Mouse (Mus musculus): Measurements from ENCODE around the gene Kif20b. TPM values are rescaled to one million over a fixed set of nuclear protein-coding genes. Genes with fewer than 3 reads are reported as not detected.

The Kif20b gene
- 157 and 159 TPM in 2 replicates for total RNA-seq (2014; fragmentation: Nextera tagmentation)
- total RNA-seq (2017), result 126 and 173 TPM in 2 replicates
- 14.2 and 21.3 TPM in 2 replicates for polyA plus RNA-seq (2012)

DNA sequence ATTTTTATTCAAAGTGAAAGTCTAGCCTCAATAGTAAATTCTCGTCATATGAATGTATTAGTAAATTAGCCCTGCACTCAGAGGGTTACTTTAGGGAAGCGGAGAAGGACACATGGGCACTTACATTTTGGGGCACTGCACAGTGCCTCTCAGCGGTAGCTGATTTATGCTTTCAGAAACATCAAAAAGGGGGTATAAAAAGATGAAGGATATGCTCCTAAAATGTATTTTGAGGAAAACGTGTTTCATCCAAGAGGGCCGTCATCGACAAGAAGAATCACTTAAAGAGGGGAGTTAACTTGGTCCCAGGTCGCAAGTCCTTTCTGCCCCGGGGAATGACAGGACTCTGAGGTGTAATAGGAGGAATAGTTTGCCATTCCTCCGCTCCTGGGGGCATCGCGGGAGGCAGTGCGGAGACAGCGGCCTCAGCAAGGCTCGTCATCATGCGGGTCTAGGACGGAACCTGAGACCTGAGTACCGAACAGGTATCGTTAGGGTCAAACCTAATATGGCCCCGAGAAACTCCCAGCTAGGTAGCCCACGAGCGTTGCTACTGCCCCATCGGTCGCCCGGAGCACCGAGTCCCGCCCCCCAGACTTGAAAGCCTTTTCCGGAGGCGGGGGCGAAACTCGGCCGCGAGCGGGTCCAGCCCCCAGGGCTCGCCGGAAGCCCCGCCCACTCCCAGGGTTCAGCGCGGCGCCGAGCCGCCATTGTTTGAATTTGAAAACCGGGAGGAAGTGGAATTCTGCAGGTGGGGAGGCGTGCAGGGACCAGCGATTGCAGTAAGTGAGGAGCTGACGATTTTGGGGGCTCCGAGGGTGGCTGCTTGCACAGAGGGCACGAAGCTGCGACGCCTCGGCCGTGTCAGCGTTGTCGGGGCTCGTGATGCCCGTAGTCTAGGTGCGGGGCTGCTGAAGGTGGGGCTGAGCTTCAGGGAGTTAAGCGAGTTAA is at the start of gene Kif20b:
Kif20b (plus strand) TSS at position 710 of the 951 bp plus-strand sequence.
- peaks cover 21% of the 10 kb centered on the region for H3K36me3 ChIP-seq (replicated peaks)
- peak; percentile 67 for ATAC-seq (ENCODE audit: extremely low read depth, insufficient number of reproducible peaks, low FRiP score, poor library complexity, severe bottlenecking)
- peaks cover 14% of the 10 kb centered on the region for H3K4me1 ChIP-seq (ENCODE audit: insufficient read depth, low read depth, low read length)
- H3K4me3 ChIP-seq (ENCODE audit: low read depth, low read length), result peak within 1 kb of the TSS; percentile 99
- TF ChIP-seq POLR2AphosphoS5 (IDR thresholded peaks at IDR 0.05; ENCODE audit: insufficient replicate concordance, low read depth, low read length) (no peak), TAL1 (conservative IDR thresholded peaks at IDR 0.05; ENCODE audit: low read depth, low read length) (no peak), CTCF (IDR thresholded peaks at IDR 0.05; ENCODE audit: low read depth, low read length) (no peak), GATA2 (IDR thresholded peaks at IDR 0.05; ENCODE audit: borderline replicate concordance, low read depth, low read length) (no peak)
- DNase-seq (ENCODE audit: low spot score), result peak; percentile 85
- H3K27me3 ChIP-seq (ENCODE audit: insufficient read depth, low read length), result no peaks in the 10 kb centered on the region
- H3K9me3 ChIP-seq (replicated peaks), result no peaks in the 10 kb centered on the region

DNA sequence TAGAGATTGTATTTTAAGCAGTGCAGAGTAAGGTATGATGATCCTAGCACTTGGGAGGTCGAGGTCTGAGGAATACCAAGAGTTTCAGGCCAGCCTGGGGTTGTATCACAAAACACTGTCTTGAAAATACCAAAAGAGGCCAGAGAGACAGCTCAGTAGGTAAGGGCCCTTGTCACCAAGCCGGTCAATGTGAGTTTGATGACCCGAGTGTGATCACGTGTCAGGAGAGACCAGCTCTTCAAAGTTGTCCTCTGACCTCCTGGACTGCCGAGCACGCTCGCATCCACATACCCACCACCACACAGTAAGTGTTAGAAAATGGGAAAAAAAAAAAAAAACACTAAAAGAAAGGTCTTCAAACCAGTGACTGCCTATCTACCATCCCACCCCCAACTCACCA is 45.5 kb upstream of the Kif20b start:
- H3K4me3 ChIP-seq (ENCODE audit: low read depth, low read length), result peak overlapping the region; percentile 14; the same call in 1 of the 2 replicates
- peaks cover 36% of the 10 kb centered on the region for H3K4me1 ChIP-seq (ENCODE audit: insufficient read depth, low read depth, low read length)
- ATAC-seq (ENCODE audit: extremely low read depth, insufficient number of reproducible peaks, low FRiP score, poor library complexity, severe bottlenecking) (no peak), DNase-seq (ENCODE audit: low spot score) (no peak)
- H3K27me3 ChIP-seq (ENCODE audit: insufficient read depth, low read length), result no peaks in the 10 kb centered on the region
- H3K36me3 ChIP-seq (replicated peaks), result peaks cover 14% of the 10 kb centered on the region
- peaks cover 14% of the 10 kb centered on the region for H3K9me3 ChIP-seq (replicated peaks)
- TF ChIP-seq GATA1 (IDR thresholded peaks at IDR 0.05; ENCODE audit: borderline replicate concordance, low read length) (no peak), CTCF (IDR thresholded peaks at IDR 0.05; ENCODE audit: low read depth, low read length) (no peak), TAL1 (conservative IDR thresholded peaks at IDR 0.05; ENCODE audit: low read depth, low read length) (no peak), POLR2AphosphoS5 (IDR thresholded peaks at IDR 0.05; ENCODE audit: insufficient replicate concordance, low read depth, low read length) (no peak), GATA2 (IDR thresholded peaks at IDR 0.05; ENCODE audit: borderline replicate concordance, low read depth, low read length) (no peak)

DNA sequence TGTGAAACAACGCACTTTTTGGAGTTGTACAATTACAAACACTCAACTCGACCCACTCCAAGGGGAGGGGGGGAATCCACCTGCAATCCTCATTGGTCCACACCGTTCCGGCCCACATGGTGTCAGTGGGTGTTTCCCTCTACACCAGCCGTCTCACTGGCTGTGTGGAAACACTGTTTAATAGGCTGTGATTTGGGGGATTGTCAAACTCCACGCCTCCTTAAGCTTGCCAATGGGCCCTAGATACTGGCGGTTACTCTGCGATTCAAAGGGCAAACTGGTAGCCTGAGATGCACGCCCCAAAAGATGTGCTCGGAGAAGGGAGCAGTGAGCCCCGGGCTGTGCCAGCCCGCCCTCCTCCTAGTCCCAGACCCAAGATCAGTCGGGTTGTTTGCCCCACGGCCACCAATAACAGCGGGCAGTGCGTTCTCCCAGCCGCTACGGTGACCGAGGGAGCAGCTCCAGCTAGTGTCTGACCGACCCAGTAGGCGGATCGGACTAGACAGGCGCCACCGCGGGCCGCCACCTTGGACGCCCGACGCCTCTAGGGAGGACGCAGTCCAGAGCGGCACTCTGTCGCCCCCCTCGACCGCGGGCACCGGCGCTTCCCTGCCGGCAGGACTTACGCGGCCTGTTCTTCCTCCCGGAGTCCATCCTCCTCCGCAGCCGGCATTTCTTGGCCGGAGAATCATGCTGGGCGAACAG is 44.1 kb upstream of the Kif20b start:
- Histone ChIP-seq H3K4me1 (ENCODE audit: insufficient read depth, low read depth, low read length) (peaks cover 41% of the 10 kb centered on the region), H3K27me3 (ENCODE audit: insufficient read depth, low read length) (no peaks in the 10 kb centered on the region), H3K4me3 (ENCODE audit: low read depth, low read length) (peak overlapping the region; percentile 82), H3K9me3 (replicated peaks) (peaks cover 14% of the 10 kb centered on the region), H3K36me3 (replicated peaks) (peaks cover 14% of the 10 kb centered on the region)
- DNase-seq (ENCODE audit: low spot score), result peak; percentile 72
- peak; percentile 85 for ATAC-seq (ENCODE audit: extremely low read depth, insufficient number of reproducible peaks, low FRiP score, poor library complexity, severe bottlenecking)
- TF ChIP-seq GATA2 (IDR thresholded peaks at IDR 0.05; ENCODE audit: borderline replicate concordance, low read depth, low read length), result no peak
- no peak for TF ChIP-seq CTCF (IDR thresholded peaks at IDR 0.05; ENCODE audit: low read depth, low read length)
- TF ChIP-seq POLR2AphosphoS5 (IDR thresholded peaks at IDR 0.05; ENCODE audit: insufficient replicate concordance, low read depth, low read length), result no peak
- no peak for TF ChIP-seq TAL1 (conservative IDR thresholded peaks at IDR 0.05; ENCODE audit: low read depth, low read length)
- no peak for TF ChIP-seq GATA1 (IDR thresholded peaks at IDR 0.05; ENCODE audit: borderline replicate concordance, low read length)

DNA sequence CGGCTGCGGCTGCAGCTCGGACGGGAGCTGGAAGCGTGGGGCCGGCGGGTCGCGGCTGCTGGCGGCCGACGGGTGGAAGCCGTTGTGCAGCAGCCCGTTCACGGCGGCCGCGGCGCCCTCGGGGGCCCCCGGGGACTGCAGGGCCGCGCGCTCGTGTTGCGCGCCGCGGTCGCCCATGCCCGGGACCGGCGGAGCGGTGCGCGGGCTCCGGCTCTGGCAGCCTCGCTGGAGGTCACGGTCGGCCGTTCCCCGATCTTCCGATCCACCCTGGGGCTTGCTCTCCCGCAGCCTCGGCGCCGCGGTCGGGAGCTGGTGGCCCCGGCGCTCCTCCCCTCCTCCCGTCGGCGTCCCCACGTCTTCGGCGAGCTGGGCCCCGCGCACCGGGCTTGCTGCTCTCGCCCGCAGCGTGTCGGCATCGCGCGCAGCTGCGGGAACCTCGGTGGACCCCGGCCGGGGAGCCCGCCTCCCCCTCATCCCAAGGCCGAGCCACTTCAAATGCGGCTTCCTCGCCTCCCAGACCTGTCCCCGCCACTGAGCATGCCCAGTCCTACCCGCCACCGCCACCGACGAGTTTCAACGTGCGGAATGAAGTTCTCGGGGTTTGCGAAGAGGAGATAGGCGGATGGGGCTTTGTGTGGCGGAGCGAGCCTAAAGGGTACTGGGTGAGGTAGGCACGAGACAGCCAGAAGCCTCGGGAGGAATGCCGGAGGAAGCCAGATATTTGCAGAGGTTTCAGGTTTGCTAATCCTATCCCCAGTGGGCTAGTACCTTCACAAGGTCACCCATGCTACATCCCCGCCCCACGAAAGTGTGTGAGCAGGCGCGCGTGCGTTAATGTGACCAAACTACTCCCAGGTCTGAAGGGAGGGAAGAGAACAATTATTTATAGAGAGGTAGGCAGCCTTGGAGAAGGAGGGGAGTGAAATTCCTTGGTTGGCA is 43.3 kb upstream of the Kif20b start, which contains the start of gene Pank1:
Pank1 (minus strand) TSS at position 853 of the 939 bp plus-strand sequence.
- Histone ChIP-seq H3K4me1 (ENCODE audit: insufficient read depth, low read depth, low read length) (peaks cover 47% of the 10 kb centered on the region), H3K4me3 (ENCODE audit: low read depth, low read length) (peak within 1 kb of the TSS; percentile 82), H3K9me3 (replicated peaks) (peaks cover 14% of the 10 kb centered on the region), H3K27me3 (ENCODE audit: insufficient read depth, low read length) (no peaks in the 10 kb centered on the region), H3K36me3 (replicated peaks) (peaks cover 14% of the 10 kb centered on the region)
- ATAC-seq (ENCODE audit: extremely low read depth, insufficient number of reproducible peaks, low FRiP score, poor library complexity, severe bottlenecking), result peak; percentile 17; the same call in 1 of the 2 replicates
- peak; percentile 11 for DNase-seq (ENCODE audit: low spot score)
- no peak for TF ChIP-seq CTCF (IDR thresholded peaks at IDR 0.05; ENCODE audit: low read depth, low read length)
- TF ChIP-seq GATA1 (IDR thresholded peaks at IDR 0.05; ENCODE audit: borderline replicate concordance, low read length), result no peak
- no peak for TF ChIP-seq GATA2 (IDR thresholded peaks at IDR 0.05; ENCODE audit: borderline replicate concordance, low read depth, low read length)
- TF ChIP-seq POLR2AphosphoS5 (IDR thresholded peaks at IDR 0.05; ENCODE audit: insufficient replicate concordance, low read depth, low read length), result no peak
- no peak for TF ChIP-seq TAL1 (conservative IDR thresholded peaks at IDR 0.05; ENCODE audit: low read depth, low read length)

GRCm38 (mm10) chr19:34879624-34880023 is 42.5 kb upstream of the Kif20b start:
- H3K4me1 ChIP-seq (ENCODE audit: insufficient read depth, low read depth, low read length), result peaks cover 54% of the 10 kb centered on the region
- no peak for TF ChIP-seq GATA2 (IDR thresholded peaks at IDR 0.05; ENCODE audit: borderline replicate concordance, low read depth, low read length)
- no peak for TF ChIP-seq POLR2AphosphoS5 (IDR thresholded peaks at IDR 0.05; ENCODE audit: insufficient replicate concordance, low read depth, low read length)
- no peak for TF ChIP-seq CTCF (IDR thresholded peaks at IDR 0.05; ENCODE audit: low read depth, low read length)
- no peak for TF ChIP-seq GATA1 (IDR thresholded peaks at IDR 0.05; ENCODE audit: borderline replicate concordance, low read length)
- no peak for TF ChIP-seq TAL1 (conservative IDR thresholded peaks at IDR 0.05; ENCODE audit: low read depth, low read length)
- peak overlapping the region; percentile 82 for H3K4me3 ChIP-seq (ENCODE audit: low read depth, low read length)
- H3K36me3 ChIP-seq (replicated peaks), result peaks cover 7% of the 10 kb centered on the region
- peaks cover 14% of the 10 kb centered on the region for H3K9me3 ChIP-seq (replicated peaks)
- DNase-seq (ENCODE audit: low spot score), result no peak
- no peak for ATAC-seq (ENCODE audit: extremely low read depth, insufficient number of reproducible peaks, low FRiP score, poor library complexity, severe bottlenecking)
- H3K27me3 ChIP-seq (ENCODE audit: insufficient read depth, low read length), result no peaks in the 10 kb centered on the region
